Mouse (Mus musculus): ENCODE measurements around the gene Ppp1r9b. TPM values are rescaled to one million over a fixed set of nuclear protein-coding genes. Genes with fewer than 3 reads are reported as not detected.

The Ppp1r9b gene
- total RNA-seq, 4 experiments from 2014 or later: 116 to 149 (median 131) TPM

DNA sequence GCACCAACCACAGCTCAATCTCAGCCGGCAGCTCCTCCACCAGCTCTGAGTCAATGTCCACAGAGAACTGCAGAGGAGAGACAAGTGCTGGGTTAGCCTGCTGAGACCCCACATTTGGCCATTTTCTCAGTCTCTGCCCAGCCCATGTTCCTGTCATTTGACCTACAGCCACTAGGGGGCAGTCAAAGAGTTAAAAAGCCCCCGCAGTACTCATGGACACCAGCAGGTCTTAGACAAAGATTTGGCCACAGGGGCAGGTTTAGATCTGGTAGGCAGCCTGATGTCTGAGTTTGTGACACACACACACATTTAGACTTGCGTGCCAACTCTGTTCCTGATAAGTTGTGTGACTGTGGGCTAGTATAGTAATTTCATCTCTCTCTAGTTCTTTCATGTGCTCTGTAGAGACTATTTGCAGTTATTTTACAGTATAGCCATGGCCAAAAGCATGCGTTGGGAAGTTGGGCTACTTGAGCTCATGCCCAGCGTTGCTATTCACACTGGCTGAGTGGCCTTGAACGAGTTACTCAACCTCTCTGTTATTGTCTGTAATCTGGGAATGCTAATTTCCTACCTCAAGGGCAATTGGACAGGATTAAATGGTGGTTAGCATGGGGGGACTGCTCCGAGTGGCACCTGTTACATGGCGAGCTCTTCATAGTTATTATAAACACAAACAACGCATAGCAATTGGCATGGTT lies 56.3 kb downstream of the Ppp1r9b start:
- DNase-seq: peak; percentile 50

GRCm38 (mm10) chr11:95053062-95053461 lies 62.2 kb downstream of the Ppp1r9b start:
- no peak for DNase-seq

Other genes starting within 250 kb of the Ppp1r9b start
- under 1 TPM in 2 of 4 experiments, not detected in 2; 0.41 to 0.56 TPM for gene Cdc34b, start 249.3 kb upstream of the Ppp1r9b start, total RNA-seq (2022)
- gene Tmem92, start 208.3 kb upstream of the Ppp1r9b start, total RNA-seq (2022): not detected
- 10 to 100 TPM; 25.9 to 57.5 (median 32.5) TPM for gene Col1a1, start 54.8 kb upstream of the Ppp1r9b start, total RNA-seq (2022)
- gene Hils1, start 23.4 kb upstream of the Ppp1r9b start, total RNA-seq (2022): not detected
- not detected for gene Sgca, start 14.7 kb upstream of the Ppp1r9b start, total RNA-seq (2022)
- gene Samd14, start 18.8 kb downstream of the Ppp1r9b start, total RNA-seq (2022): 1 to 10 TPM; 3.9 to 9.1 (median 5.6) TPM
- gene Pdk2, start 50.3 kb downstream of the Ppp1r9b start, total RNA-seq (2022): 10 to 100 TPM; 60.9 to 90.5 (median 76.0) TPM
- gene Itga3, start 85.8 kb downstream of the Ppp1r9b start, total RNA-seq (2022): 10 to 100 TPM; 40.8 to 74.6 (median 49.9) TPM
- not detected for gene Dlx3, start 129.1 kb downstream of the Ppp1r9b start, total RNA-seq (2022)
- under 1 TPM in 2 of 4 experiments, not detected in 2; 0.28 to 0.32 TPM for gene Dlx4, start 155.2 kb downstream of the Ppp1r9b start, total RNA-seq (2022)

Data from adrenal gland, adult 8-10 months (tissue).